Mouse (Mus musculus): ENCODE data around the gene Lekr1. TPM values are rescaled to one million over a fixed set of nuclear protein-coding genes. Genes with fewer than 3 reads are reported as not detected.
A peak's percentile ranks its signal among the peaks of the same experiment; 100 is the strongest.

The Lekr1 gene
- total RNA-seq, 2 experiments from 2014 or later = 6.6 to 8.0 TPM

- no peak for DNase-seq (ENCODE audit: low spot score in 2 of 2)
- intact Hi-C loops (cut with DNase I) = loop anchor here (5.0 kb wide), 2 partner anchors 194 to 479 kb away; partner anchors contain the start of gene Lekr1
These were observed 194.9 kb downstream of the Lekr1 start for GRCm38 (mm10) chr3:65860903-65861302.

- intact Hi-C loops (cut with DNase I) = loop anchor here (5.0 kb wide), 2 partner anchors 194 to 479 kb away; partner anchors contain the start of gene Lekr1
- DNase-seq (ENCODE audit: low spot score in 2 of 2) = no peak
These were observed 195.4 kb downstream of the Lekr1 start for GRCm38 (mm10) chr3:65861471-65861881.

- intact Hi-C loops (cut with DNase I) = loop anchor here (2.0 to 5.0 kb wide), 4 partner anchors 66 to 481 kb away; partner anchors contain the start of genes Lekr1 and Tiparp
- peak; percentile 89 for DNase-seq (ENCODE audit: low spot score in 2 of 2)
These were observed 197.3 kb downstream of the Lekr1 start for GRCm38 (mm10) chr3:65863297-65863696.

- peak; percentile 24 to 49 for DNase-seq (ENCODE audit: low spot score in 2 of 2)
- intact Hi-C loops (cut with DNase I) = loop anchor here (2.0 to 5.0 kb wide), 4 partner anchors 65 to 482 kb away; partner anchors contain the start of genes Lekr1 and Tiparp
These were observed 197.8 kb downstream of the Lekr1 start for GRCm38 (mm10) chr3:65863762-65864377.

GRCm38 (mm10) chr3:65868931-65869330 is 202.9 kb downstream of the Lekr1 start:
- peak; percentile 36 to 37 for DNase-seq (ENCODE audit: low spot score in 2 of 2)
- intact Hi-C loops (cut with DNase I) = no loop called here

GRCm38 (mm10) chr3:65869724-65870123 is 203.7 kb downstream of the Lekr1 start:
- DNase-seq (ENCODE audit: low spot score in 2 of 2) = no peak
- intact Hi-C loops (cut with DNase I) = no loop called here

GRCm38 (mm10) chr3:65871188-65871603 is 205.2 kb downstream of the Lekr1 start:
- DNase-seq (ENCODE audit: low spot score in 2 of 2) = peak; percentile 35 to 39
- intact Hi-C loops (cut with DNase I) = no loop called here

- no peak for DNase-seq (ENCODE audit: low spot score in 2 of 2)
- intact Hi-C loops (cut with DNase I) = no loop called here
These were observed 205.7 kb downstream of the Lekr1 start for GRCm38 (mm10) chr3:65871609-65872272.

- intact Hi-C loops (cut with DNase I) = no loop called here
- DNase-seq (ENCODE audit: low spot score in 2 of 2) = no peak
These were observed 207.2 kb downstream of the Lekr1 start for GRCm38 (mm10) chr3:65873093-65873830.

Small RNA genes lying within 50 kb of the gene (microRNA-seq; reads per million reads assigned to microRNA genes)
- gene Mir8120 = 0 to 1.7 reads per million in 2 experiments

Other genes with a start within 250 kb of the Lekr1 start
- gene Tiparp, start 137.8 kb upstream of the Lekr1 start, total RNA-seq (2021) = 10 to 100 TPM; 10.9 to 15.4 TPM